Mouse (Mus musculus): ENCODE measurements around the gene Ffar1. TPM values are rescaled to one million over a fixed set of nuclear protein-coding genes. Genes with fewer than 3 reads are reported as not detected.
"Not testable (repeated sequence)": the region's sequence is repeated elsewhere in the genome, so short reads cannot be mapped to it uniquely, and the experiment has no call there.

Gene Ffar1
- polyA plus RNA-seq, 1 experiment from 2014 or later, result not detected

DNA sequence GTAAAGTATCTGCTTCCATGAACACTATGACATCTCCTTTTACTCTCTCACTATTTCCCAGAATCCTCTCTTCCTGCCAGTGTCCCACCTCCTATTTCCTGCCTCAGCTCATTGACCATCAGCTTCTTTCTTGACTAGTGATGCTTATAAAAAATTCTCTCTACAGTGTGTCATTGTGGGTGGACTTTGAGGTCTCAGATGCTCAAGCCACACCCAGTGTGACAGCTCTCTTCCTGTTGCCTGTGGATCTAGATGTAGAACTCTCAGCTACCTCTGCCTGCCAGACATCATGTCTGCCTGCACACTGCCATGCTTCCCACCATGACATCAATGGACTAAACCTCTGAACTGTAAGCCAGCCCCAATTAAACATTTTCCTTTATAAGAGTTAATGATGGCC, 24.1 kb downstream of the Ffar1 start:
- no peak overlapping the region for H3K27ac ChIP-seq
- no peaks in the 10 kb centered on the region for H3K36me3 ChIP-seq (ENCODE audit: inconsistent target)
- H3K4me3 ChIP-seq (ENCODE audit: inconsistent target), result no peak overlapping the region
- no peaks in the 10 kb centered on the region for H3K79me2 ChIP-seq (ENCODE audit: inconsistent target)

DNA sequence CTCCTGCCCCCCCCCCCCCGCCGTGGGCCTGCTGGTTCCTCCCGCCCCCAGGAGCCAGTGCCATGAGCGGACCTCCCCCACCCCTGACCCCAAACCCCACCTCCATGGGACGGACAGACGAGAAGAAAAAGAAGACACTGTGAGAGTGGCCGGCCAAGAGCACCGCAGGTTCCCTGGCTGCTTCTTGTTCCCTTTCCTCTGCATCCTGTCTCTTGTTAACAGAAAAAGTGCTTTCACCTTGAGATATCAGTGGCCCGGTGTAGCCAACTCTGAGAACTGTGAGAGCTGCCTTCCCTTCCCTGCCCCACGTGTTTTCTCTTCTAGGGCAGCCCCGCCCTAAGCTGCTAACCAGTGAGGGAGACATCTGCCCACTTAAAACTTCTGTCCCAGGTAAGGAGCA, 28.7 kb downstream of the Ffar1 start:
- H3K79me2 ChIP-seq (ENCODE audit: inconsistent target); H3K4me3 ChIP-seq (ENCODE audit: inconsistent target); H3K36me3 ChIP-seq (ENCODE audit: inconsistent target); H3K27ac ChIP-seq: not testable (repeated sequence)
- WGBS (ENCODE audit: missing documents), result 15% methylated on average over 11 of the region's 11 CpGs

DNA sequence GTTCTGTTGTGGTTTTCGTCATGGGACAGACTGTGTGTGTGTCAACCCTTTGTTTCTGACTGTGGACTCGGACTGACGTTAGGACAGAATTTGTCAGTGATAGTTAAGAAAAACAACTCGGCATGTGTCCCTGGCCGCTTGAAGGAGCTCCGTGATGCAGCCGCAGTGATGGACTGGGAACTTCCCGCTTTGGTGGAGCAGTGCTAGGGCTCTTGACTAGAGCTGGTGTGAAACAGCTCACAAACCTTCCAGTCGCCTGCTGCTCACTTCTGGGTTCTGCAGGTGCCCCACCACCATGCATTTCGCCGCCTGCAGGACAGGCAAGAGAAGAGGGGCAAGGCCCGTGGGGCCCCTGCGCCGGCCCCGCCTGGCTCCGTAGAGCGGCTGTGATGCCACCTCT, 29.1 kb downstream of the Ffar1 start:
- Histone ChIP-seq H3K27ac (no peak overlapping the region), H3K4me3 (ENCODE audit: inconsistent target) (no peak overlapping the region)

DNA sequence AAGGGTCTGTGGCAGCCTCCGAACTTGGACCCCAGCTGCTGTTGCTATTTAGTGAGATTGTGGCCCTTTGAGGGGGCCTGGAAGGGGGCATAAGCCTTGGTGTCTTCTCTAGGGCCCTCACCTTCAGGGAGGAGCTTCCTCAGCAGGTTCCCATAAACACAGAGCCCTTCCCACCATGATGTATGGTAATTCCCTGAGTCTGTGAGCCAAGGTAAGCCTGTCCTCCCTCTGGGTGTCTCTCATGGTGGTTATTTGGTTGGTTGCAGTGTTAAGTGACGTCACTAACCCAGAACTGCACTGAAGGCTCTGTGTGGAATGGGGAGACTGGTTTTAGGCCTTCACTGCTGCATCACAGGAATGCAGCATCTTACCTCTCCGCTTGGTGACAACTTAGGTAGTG, 31.9 kb downstream of the Ffar1 start:
- WGBS (ENCODE audit: missing documents), result 84% methylated on average over 3 of the region's 3 CpGs
- no peaks in the 10 kb centered on the region for H3K36me3 ChIP-seq (ENCODE audit: inconsistent target)

More for the DNA sequence above, 29.1 kb downstream of the Ffar1 start:
- Histone ChIP-seq H3K79me2 (ENCODE audit: inconsistent target) (no peaks in the 10 kb centered on the region), H3K36me3 (ENCODE audit: inconsistent target) (no peaks in the 10 kb centered on the region)
- WGBS (ENCODE audit: missing documents), result 33% methylated on average over 13 of the region's 17 CpGs

DNA sequence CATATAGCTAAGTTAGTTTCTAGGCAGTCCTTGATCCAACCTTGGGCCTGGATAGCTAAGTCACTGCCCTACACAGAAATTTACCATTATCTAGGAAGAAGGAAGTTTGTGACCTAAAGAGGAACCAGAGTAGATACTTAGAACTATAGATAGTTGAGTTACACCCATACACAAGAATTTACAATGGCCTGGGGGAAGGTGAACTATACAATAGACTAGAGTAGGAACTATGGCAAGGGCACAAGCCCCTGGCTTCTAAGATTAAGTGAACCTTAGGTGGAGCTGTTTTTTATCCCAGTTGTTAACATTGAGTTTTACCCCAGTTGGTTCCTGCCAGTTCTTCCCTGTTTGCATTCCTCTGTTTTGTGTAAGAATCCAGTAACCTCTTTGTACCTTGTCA, 32.5 kb downstream of the Ffar1 start:
- not testable (repeated sequence) for H3K79me2 ChIP-seq (ENCODE audit: inconsistent target); H3K4me3 ChIP-seq (ENCODE audit: inconsistent target); H3K27ac ChIP-seq; H3K36me3 ChIP-seq (ENCODE audit: inconsistent target)

More for the DNA sequence above, 31.9 kb downstream of the Ffar1 start:
- Histone ChIP-seq H3K27ac (no peak overlapping the region), H3K79me2 (ENCODE audit: inconsistent target) (no peaks in the 10 kb centered on the region), H3K4me3 (ENCODE audit: inconsistent target) (no peak overlapping the region)

DNA sequence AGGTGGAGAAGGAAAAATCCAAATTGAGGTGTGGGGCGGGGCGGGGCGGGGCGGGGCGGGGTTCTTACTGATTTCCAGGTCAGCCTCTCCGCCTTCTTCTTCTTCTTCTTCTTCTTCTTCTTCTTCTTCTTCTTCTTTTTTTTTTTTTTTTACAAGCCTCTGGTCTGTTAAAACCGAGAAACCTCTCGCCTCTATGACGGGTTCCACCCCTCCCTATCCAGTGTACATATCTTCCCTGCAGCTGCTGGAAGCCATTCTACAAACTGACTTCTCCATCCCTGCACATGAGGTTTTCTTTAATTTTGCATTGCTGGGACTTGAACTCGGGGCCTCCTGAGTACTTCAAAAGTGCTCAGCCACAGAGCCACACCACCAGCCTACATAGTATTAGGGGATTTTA, 34.7 kb downstream of the Ffar1 start:
- WGBS (ENCODE audit: missing documents), result 90% methylated on average over 3 of the region's 10 CpGs

DNA sequence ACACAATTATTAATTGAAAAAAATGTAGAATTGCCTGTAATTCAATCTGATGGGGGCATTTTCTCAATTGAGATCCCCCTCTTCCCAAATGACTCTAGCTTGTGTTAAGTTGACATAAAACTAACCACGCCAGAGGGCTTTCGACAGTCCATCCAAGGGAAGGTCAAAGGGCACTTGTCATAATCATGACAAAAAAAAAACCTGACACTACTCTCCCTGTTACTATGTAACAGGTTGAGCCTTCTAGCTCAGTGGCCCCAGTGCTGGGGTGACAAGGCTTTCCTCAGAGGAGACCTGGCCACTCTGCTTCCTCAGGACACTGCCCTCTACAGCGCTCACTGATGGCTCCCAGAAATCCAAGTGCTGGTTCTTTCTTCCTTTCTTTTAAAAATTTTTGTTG, 37.1 kb downstream of the Ffar1 start:
- Histone ChIP-seq H3K4me3 (ENCODE audit: inconsistent target) (no peak overlapping the region), H3K27ac (no peak overlapping the region), H3K79me2 (ENCODE audit: inconsistent target) (no peaks in the 10 kb centered on the region), H3K36me3 (ENCODE audit: inconsistent target) (no peaks in the 10 kb centered on the region)
- WGBS (ENCODE audit: missing documents), result 97% methylated on average over 3 of the region's 3 CpGs

More for the DNA sequence above, 34.7 kb downstream of the Ffar1 start:
- H3K36me3 ChIP-seq (ENCODE audit: inconsistent target), result no peaks in the 10 kb centered on the region
- H3K27ac ChIP-seq, result no peak overlapping the region
- H3K79me2 ChIP-seq (ENCODE audit: inconsistent target), result no peaks in the 10 kb centered on the region
- H3K4me3 ChIP-seq (ENCODE audit: inconsistent target), result no peak overlapping the region

DNA sequence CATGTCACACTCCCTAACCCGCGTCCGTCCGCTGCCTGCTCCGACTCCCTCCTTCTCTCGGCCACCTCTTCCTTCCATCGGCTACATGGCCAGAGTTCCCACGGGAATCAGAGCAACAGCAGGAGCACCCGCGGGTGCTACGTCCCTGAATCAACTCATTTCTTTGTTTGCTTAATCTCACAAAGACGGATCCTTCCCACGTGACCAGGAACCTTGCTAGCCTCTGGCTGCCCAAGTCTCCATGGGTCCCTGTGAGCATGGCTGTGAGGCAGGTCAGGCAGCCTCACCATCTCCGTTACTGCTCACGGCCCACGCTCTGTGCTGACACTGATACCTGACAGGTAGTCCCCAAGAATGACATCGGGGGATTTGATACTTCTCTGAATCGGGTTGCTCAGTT, 37.7 kb downstream of the Ffar1 start, which contains the start of gene Ffar2:
Gene Ffar2, minus strand, starts transcription at position 101 of the 400 bp plus-strand sequence.
- H3K79me2 ChIP-seq (ENCODE audit: inconsistent target), result no peaks in the 10 kb centered on the region
- H3K4me3 ChIP-seq (ENCODE audit: inconsistent target), result no peak within 1 kb of the TSS
- WGBS (ENCODE audit: missing documents), result 97% methylated on average over 15 of the region's 18 CpGs
- no peak within 1 kb of the TSS for H3K27ac ChIP-seq
- H3K36me3 ChIP-seq (ENCODE audit: inconsistent target), result no peaks in the 10 kb centered on the region

DNA sequence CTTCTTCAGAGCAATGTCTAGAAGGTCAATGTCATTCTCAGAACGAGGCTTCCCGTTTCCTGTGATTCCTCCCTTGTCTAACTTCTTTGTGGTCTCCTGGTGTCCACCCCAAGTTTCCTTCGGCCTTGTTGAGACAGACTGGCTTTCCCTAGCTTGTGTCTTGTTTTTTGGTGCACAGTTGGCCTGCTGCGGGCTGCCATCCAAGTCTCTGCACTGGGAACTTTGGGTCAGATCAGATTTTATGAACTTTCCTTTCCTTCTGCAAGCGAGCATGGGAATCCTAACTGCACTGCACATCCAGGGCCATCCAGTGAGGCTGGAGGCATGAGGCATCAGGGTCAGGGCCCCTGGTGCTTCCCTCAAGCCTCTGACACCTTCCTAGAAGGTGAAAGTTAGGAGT, 39.8 kb downstream of the Ffar1 start:
- Histone ChIP-seq H3K36me3 (ENCODE audit: inconsistent target) (no peaks in the 10 kb centered on the region), H3K27ac (no peak overlapping the region), H3K79me2 (ENCODE audit: inconsistent target) (no peaks in the 10 kb centered on the region), H3K4me3 (ENCODE audit: inconsistent target) (no peak overlapping the region)
- 46% methylated on average over 5 of the region's 5 CpGs for WGBS (ENCODE audit: missing documents)

DNA sequence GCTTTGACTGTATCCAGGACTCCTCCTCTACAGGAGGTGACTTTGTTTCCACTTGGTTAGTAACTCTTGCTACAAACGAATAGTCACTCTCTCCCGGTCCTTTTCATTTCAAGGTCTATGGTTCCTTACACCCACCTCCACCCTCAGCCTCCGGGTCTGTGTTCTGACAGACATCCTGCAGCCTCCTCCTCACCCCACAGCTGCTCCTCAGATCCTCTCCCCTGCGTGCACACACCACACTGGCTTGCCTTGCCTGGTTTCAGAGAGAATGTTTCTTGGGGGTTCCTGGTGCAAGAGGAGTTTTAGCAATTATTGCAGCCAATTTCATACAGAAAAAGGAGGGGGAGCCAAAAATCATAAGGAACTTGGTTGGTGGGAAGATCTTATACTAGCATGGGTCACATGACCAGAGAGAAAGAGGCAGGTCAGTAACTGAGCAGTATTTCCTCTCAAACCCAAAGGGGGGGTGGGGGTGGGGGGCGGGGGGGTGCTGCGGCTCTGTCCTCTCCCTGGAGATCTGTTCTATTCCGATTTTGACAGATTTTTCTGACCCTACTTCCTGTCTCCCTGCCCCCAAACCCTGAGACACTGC, 40.4 kb downstream of the Ffar1 start:
- H3K27ac ChIP-seq, result no peak overlapping the region
- H3K4me3 ChIP-seq (ENCODE audit: inconsistent target), result no peak overlapping the region
- no peaks in the 10 kb centered on the region for H3K79me2 ChIP-seq (ENCODE audit: inconsistent target)
- WGBS (ENCODE audit: missing documents), result 17% methylated on average over 7 of the region's 7 CpGs
- H3K36me3 ChIP-seq (ENCODE audit: inconsistent target), result no peaks in the 10 kb centered on the region

DNA sequence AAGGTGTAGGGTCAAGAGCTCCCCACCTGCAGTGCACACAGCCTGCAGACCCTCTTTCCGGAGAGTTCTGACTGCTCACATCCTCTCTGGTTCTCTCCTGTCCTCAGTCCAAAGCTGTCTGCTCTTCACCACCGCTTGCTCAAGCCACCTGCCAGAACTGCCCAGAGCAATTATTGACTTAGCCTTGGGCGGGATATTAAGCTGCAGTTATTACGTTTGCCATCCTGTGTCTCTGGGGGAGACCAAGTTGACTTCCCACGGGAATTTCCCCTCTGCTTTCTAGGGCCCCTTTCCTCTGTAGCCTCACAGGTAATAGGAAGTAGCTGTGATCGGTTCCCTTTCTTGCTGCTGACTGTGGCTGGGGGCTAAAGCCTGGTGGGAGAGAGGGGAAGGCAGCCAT, 41.2 kb downstream of the Ffar1 start:
- no peak overlapping the region for H3K4me3 ChIP-seq (ENCODE audit: inconsistent target)

DNA sequence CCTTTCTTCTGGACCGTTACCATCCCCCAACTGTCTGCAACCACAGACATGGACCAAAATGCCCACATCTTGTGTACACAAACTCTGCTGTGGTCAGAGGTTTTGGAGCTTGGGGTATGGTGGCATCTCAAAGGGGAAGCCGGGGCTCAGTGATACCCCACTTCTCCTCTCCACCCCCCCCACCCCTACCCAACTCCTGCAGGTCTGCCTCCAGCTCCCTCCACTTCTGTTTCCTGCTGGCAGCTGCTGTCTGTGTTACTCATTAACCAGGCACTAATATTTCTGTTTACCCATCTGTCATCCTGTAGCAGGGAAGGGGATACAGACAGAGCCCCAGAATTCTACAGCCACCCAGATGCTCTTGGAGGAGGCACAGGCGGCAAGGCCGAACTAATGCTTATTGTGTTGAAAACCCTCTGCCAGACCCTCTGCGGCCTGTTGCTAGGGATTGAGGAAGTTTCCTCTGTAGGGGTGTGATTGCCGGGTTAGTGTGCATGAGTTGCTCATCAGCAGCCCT, 49.0 kb downstream of the Ffar1 start:
- Histone ChIP-seq H3K4me3 (ENCODE audit: inconsistent target) (no peak overlapping the region), H3K79me2 (ENCODE audit: inconsistent target) (no peaks in the 10 kb centered on the region), H3K27ac (peak overlapping the region; percentile 88), H3K36me3 (ENCODE audit: inconsistent target) (no peaks in the 10 kb centered on the region)
- 12% methylated on average over 6 of the region's 6 CpGs for WGBS (ENCODE audit: missing documents)

More for the DNA sequence above, 41.2 kb downstream of the Ffar1 start:
- no peak overlapping the region for H3K27ac ChIP-seq
- no peaks in the 10 kb centered on the region for H3K36me3 ChIP-seq (ENCODE audit: inconsistent target)
- no peaks in the 10 kb centered on the region for H3K79me2 ChIP-seq (ENCODE audit: inconsistent target)
- 26% methylated on average over 6 of the region's 6 CpGs for WGBS (ENCODE audit: missing documents)

DNA sequence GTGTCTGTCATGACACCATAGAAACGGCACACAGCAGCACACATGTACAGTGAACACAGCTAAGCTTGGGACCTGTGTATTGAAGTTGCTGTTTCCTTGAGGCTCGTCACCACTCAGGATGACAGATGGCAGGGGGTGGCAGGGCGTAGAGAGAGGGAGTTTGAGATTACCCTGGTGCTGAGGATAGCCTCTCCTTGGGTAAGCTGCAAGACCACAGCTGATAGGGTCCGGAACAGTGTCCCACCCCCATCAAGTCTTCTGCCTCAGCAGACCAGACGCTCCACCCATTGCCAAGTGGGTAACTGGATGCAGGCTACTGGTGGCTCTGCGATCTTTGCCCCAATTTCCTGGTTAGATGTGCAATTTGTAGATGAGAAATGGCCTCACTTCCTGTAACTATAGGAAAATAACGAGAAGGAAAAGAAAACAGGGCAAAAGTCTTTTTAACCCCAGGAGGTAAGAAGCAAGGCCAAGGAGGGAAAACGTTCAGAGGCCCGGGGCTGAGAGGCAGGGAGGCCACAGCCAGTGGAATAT, 49.5 kb downstream of the Ffar1 start:
- Histone ChIP-seq H3K79me2 (ENCODE audit: inconsistent target) (no peaks in the 10 kb centered on the region), H3K4me3 (ENCODE audit: inconsistent target) (no peak overlapping the region), H3K27ac (peak overlapping the region; percentile 88), H3K36me3 (ENCODE audit: inconsistent target) (no peaks in the 10 kb centered on the region)
- WGBS (ENCODE audit: missing documents), result 11% methylated on average over 9 of the region's 9 CpGs

DNA sequence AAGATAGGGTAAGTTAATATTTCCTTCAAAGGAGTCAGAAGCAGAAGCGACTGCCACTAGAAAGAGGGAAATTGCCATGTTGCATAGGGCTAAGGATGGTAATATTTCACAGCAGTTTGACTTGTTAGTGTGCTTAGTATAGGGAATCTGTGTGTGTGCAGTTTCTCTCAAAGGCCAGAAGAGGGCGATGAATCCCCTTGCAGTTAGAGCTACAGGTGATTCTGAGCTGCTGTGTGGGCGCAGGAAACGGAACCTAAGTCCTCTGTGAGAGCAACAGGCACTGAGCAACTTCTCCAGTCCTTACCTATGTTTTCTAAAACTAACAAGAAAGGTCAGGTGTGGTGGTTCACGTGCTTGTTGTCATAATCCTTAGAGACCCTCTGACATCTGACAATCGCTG, 51.0 kb downstream of the Ffar1 start:
- WGBS (ENCODE audit: missing documents), result 86% methylated on average over 6 of the region's 6 CpGs
- no peaks in the 10 kb centered on the region for H3K79me2 ChIP-seq (ENCODE audit: inconsistent target)

More for the DNA sequence above, 51.0 kb downstream of the Ffar1 start:
- Histone ChIP-seq H3K4me3 (ENCODE audit: inconsistent target) (no peak overlapping the region), H3K36me3 (ENCODE audit: inconsistent target) (no peaks in the 10 kb centered on the region), H3K27ac (no peak overlapping the region)

Measured in macrophage (primary cell).